ENCODE assay signal across 13 mouse cellular contexts in genomic region chr4:147248541-147248940, GRCm38 (mm10). TPM values are rescaled to one million over a fixed set of nuclear protein-coding genes. Genes with fewer than 3 reads are reported as not detected.
"Had no signal": no experiment of that assay in that cellular context is flagged by ENCODE, and none has a peak within 500 bp of the region (broad histone marks: within the 10 kb centered on the region; RNA-seq: fewer than 3 reads in every experiment).

No protein-coding gene starts in this region.

RNA-seq across cellular contexts. Expression of gene Zfp988, which starts 56.9 kb away (rescaled TPM):
- total RNA-seq: liver, adult 2 months; megakaryocyte, adult 5-6 weeks; midbrain, postnatal 0 days; monocyte, adult 5-6 weeks had no signal
- polyA plus RNA-seq: limb, embryonic 12.5 days; liver, adult 2 months; liver, embryonic 15.5 days; liver, embryonic 16.5 days; liver, postnatal 0 days; lung, adult 2 months; macrophage; midbrain, embryonic 12.5 days; midbrain, embryonic 13.5 days; midbrain, embryonic 14.5 days had no signal
